Mouse (Mus musculus) heart, adult 2 months (tissue): ENCODE measurements around the gene 1110008L16Rik.

Experiments used
- CTCF ChIP-seq: fragments of 200-600 bp; IDR thresholded peaks from 2 replicates; pipeline ENCODE4 v1.8.1; 2022; ENCODE audit warnings: antibody characterized with exemption, mild to moderate bottlenecking, moderate library complexity
- POLR2A ChIP-seq: fragments of 200-500 bp; IDR thresholded peaks from 2 replicates; pipeline ENCODE4 v1.6.1; 2011; ENCODE audit warnings: mild to moderate bottlenecking, low read depth, low read length, control low read depth; ENCODE audit not compliant: insufficient read depth

- no peak for TF ChIP-seq POLR2A
- TF ChIP-seq CTCF, result no peak
Measured at GRCm38 (mm10) chr12:55415255-55415654, 115.9 kb downstream of the 1110008L16Rik start.
